Mouse (Mus musculus) mesoderm, embryonic 11.5 days (tissue): Measurements from ENCODE around the gene Dlx5.

ENCODE experiments used
- DNase-seq: peaks from one replicate; pipeline ENCODE4 v3.0.0-alpha.2; 2012; ENCODE audit warnings: low read depth, low spot score

Gene Dlx5

GRCm38 (mm10) chr6:6876231-6876630 lies 5.7 kb downstream of the Dlx5 start:
- DNase-seq = peak; percentile 7

GRCm38 (mm10) chr6:6875676-6876075 lies 6.2 kb downstream of the Dlx5 start:
- no peak for DNase-seq

GRCm38 (mm10) chr6:6875136-6875535 lies 6.7 kb downstream of the Dlx5 start:
- DNase-seq = peak; percentile 22

- peak; percentile 22 for DNase-seq
Measured at GRCm38 (mm10) chr6:6874073-6874771, 7.7 kb downstream of the Dlx5 start.

- DNase-seq = peak; percentile 11
Measured at GRCm38 (mm10) chr6:6873476-6874072, 8.3 kb downstream of the Dlx5 start.

GRCm38 (mm10) chr6:6872873-6873272 lies 9.0 kb downstream of the Dlx5 start:
- peak; percentile 26 for DNase-seq

- no peak for DNase-seq
Measured at GRCm38 (mm10) chr6:6871692-6872091, 10.2 kb downstream of the Dlx5 start.

GRCm38 (mm10) chr6:6870876-6871420 lies 10.9 kb downstream of the Dlx5 start:
- peak; percentile 12 for DNase-seq

GRCm38 (mm10) chr6:6869961-6870800 lies 11.7 kb downstream of the Dlx5 start:
- DNase-seq = peak; percentile 12

GRCm38 (mm10) chr6:6869041-6869685 lies 12.7 kb downstream of the Dlx5 start:
- DNase-seq = no peak

- no peak for DNase-seq
Measured at GRCm38 (mm10) chr6:6867031-6867430, 14.9 kb downstream of the Dlx5 start.

- peak; percentile 44 for DNase-seq
Measured at GRCm38 (mm10) chr6:6864441-6865440, 17.1 kb downstream of the Dlx5 start.

GRCm38 (mm10) chr6:6863955-6864354 lies 17.9 kb downstream of the Dlx5 start:
- peak; percentile 25 for DNase-seq

- peak; percentile 56 for DNase-seq
Measured at GRCm38 (mm10) chr6:6863160-6863870, 18.6 kb downstream of the Dlx5 start, which contains the start of gene Dlx6. Dlx6 (plus strand) TSS chr6:6863334.

GRCm38 (mm10) chr6:6862611-6863010 lies 19.3 kb downstream of the Dlx5 start:
- peak; percentile 88 for DNase-seq

- no peak for DNase-seq
Measured at GRCm38 (mm10) chr6:6861798-6862428, 20.0 kb downstream of the Dlx5 start.

GRCm38 (mm10) chr6:6861086-6861797 lies 20.6 kb downstream of the Dlx5 start:
- peak; percentile 18 for DNase-seq

GRCm38 (mm10) chr6:6860411-6861085 lies 21.3 kb downstream of the Dlx5 start:
- peak; percentile 42 for DNase-seq
